Mouse (Mus musculus) stomach, embryonic 14.5 days (tissue): Measurements from ENCODE around the gene Dpf3. TPM values are rescaled to one million over a fixed set of nuclear protein-coding genes. Genes with fewer than 3 reads are reported as not detected.

Experiments used
- ATAC-seq: fragments of 200-750 bp; cut with Nextera tagmentation; 2 replicates; pipeline ENCODE4 v1.8.0; 2017; ENCODE audit warnings: low read depth, moderate TSS enrichment; ENCODE audit not compliant: insufficient number of reproducible peaks, insufficient read depth, low FRiP score
- H3K27ac ChIP-seq: fragments of 300-500 bp; sonication (generic); 2 replicates; pipeline ENCODE4 v1.5.1; 2014; ENCODE audit warnings: mild to moderate bottlenecking, low read length, moderate library complexity, mixed read lengths
- H3K27me3 ChIP-seq: fragments of 300-500 bp; sonication (generic); 2 replicates; pipeline ENCODE4 v1.6.1; 2014; ENCODE audit warnings: low read length, control low read depth, mixed read lengths; ENCODE audit not compliant: control insufficient read depth, insufficient read depth
- H3K36me3 ChIP-seq: fragments of 300-500 bp; sonication (generic); 2 replicates; pipeline ENCODE4 v1.6.1; 2014; ENCODE audit warnings: mild to moderate bottlenecking, control low read depth, low read length, moderate library complexity, mixed read lengths; ENCODE audit not compliant: control insufficient read depth, insufficient read depth
- H3K4me1 ChIP-seq: fragments of 300-500 bp; sonication (generic); 2 replicates; pipeline ENCODE4 v1.6.1; 2014; ENCODE audit warnings: low read length, control low read depth, mixed read lengths; ENCODE audit not compliant: control insufficient read depth, insufficient read depth
- H3K4me2 ChIP-seq: fragments of 300-500 bp; sonication (generic); replicated peaks from 2 replicates; pipeline ENCODE4 v1.6.1; 2014; ENCODE audit warnings: low read depth, low read length, control low read depth
- H3K4me3 ChIP-seq: fragments of 300-500 bp; sonication (generic); 2 replicates; pipeline ENCODE4 v1.5.1; 2014; ENCODE audit warnings: low read depth, low read length, control low read depth
- H3K9ac ChIP-seq: fragments of 300-500 bp; sonication (generic); replicated peaks from 2 replicates; pipeline ENCODE4 v1.6.1; 2014; ENCODE audit warnings: low read depth, mild to moderate bottlenecking, control low read depth, low read length, moderate library complexity, mixed read lengths
- H3K9me3 ChIP-seq: fragments of 300-500 bp; sonication (generic); 2 replicates; pipeline ENCODE4 v1.6.1; 2016; ENCODE audit warnings: low read depth, low read length, control low read depth; ENCODE audit not compliant: control insufficient read depth
- WGBS: fragments of 180-500 bp; shearing (Covaris S2); extraction: QIAGEN DNeasy Blood & Tissue Kit; methylation state at CpG from one replicate; pipeline ENCODE4 v1.1.7; 2014; 5-methylcytosine and 5-hydroxymethylcytosine counted together
- polyA plus RNA-seq: library from polyadenylated mRNA; unstranded; fragments of >200 nt; fragmentation: Nextera tagmentation; extraction: Ambion mirVana; gene quantifications from 2 replicates; pipeline ENCODE4 v1.2.1, GENCODE M21; 2014

Dpf3 gene
- polyA plus RNA-seq, 1 experiment from 2014 or later, result 4.1 TPM

DNA sequence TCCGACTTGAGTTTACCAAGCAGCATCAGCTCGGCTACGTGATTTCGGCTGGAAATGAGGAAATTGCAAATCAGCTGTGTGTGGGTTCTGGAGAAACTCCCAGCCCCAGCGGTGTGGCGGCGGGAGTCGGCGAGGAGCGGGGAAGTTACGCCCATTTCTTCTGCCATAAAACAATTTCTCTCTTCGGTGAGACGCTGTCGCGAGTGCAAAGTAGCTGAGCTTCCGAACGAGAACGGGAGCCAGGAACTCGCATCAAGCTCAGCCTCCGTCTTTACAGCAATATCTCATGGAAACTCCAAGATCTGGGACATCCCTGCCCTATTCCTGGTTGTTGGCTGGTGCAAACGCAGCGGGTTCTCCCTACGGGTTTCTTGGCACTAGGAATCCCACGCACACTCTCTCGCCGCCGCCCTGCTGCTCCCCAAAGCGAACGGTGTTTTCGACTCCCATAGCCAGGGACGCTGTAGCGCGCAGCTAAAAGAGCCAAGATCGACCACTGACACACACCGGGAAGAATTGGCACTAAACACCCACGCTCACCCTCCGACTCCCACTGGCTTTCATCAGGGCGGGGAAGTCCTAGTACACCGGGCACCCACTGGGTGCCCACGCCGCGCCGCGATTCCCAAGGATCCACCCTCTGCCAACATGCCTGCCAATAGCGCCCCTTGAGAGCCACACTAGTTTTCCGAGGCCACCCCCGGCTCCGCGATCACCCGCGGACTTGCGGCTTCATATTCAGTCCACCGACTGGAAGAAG, 1.4 kb downstream of the Dpf3 start:
- WGBS, result under 1% methylated on average over 53 of the region's 53 CpGs
- H3K36me3 ChIP-seq, result no peaks in the 10 kb centered on the region
- no peak for ATAC-seq
- peak overlapping the region; percentile 39; the same call in 1 of the 2 replicates for H3K9ac ChIP-seq
- no peak overlapping the region for H3K27ac ChIP-seq
- 0 out of 2 replicates have a peak, but pooled peaks cover 8% of the 10 kb centered on the region for H3K27me3 ChIP-seq
- no peaks in the 10 kb centered on the region for H3K9me3 ChIP-seq
- H3K4me3 ChIP-seq, result peak overlapping the region; percentile 51
- H3K4me1 ChIP-seq, result no peaks in the 10 kb centered on the region; the same call in 1 of the 2 replicates
- H3K4me2 ChIP-seq, result peak overlapping the region; percentile 99

DNA sequence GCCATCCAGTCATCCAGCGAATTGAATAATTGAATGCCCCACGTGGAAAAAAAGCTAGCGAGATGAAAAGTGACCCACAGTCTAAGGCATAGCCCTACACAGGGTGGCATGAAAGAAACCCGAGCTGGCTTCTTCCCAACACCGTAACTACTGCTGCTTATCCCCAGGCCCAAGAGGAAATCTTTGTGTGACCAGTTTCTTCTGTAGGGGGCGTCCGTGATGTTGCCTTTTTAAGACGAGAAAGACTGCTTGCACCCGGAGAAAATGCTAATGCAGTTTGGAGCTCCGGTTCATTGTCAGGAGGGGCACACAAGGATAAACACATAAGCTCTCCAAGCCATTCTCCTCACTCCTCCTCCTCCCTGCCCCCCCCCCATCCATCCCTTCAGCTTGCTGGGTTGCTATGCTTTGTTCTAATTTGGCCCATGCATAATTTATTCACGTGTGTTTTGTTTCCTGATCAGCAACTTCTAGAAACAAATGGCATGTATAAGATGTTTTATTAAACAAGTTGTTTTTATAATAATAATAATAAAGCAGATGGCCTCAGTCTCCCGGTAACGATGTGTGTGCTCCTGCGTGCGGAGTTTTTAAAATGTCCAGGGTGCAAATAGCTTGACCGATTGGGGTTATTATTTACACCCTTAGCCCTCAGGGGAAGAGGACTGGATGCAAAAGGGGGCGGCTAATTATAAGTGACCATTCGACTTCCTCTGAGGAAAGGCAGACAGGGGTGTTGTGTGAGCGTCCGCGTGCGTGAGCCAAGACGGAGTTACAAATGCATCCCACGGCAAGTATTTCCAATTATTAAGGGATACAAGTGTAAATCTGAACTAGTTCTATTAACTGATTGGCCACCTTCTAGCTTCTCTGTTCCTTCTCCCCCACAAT, 2.4 kb downstream of the Dpf3 start:
- Histone ChIP-seq H3K9ac (no peak overlapping the region; the same call in 1 of the 2 replicates), H3K9me3 (no peaks in the 10 kb centered on the region), H3K4me3 (peak overlapping the region; percentile 51), H3K4me1 (no peaks in the 10 kb centered on the region; the same call in 1 of the 2 replicates), H3K4me2 (peak overlapping the region; percentile 99), H3K27me3 (0 out of 2 replicates have a peak, but pooled peaks cover 8% of the 10 kb centered on the region), H3K27ac (no peak overlapping the region), H3K36me3 (no peaks in the 10 kb centered on the region)
- 2% methylated on average over 24 of the region's 24 CpGs for WGBS
- no peak for ATAC-seq

DNA sequence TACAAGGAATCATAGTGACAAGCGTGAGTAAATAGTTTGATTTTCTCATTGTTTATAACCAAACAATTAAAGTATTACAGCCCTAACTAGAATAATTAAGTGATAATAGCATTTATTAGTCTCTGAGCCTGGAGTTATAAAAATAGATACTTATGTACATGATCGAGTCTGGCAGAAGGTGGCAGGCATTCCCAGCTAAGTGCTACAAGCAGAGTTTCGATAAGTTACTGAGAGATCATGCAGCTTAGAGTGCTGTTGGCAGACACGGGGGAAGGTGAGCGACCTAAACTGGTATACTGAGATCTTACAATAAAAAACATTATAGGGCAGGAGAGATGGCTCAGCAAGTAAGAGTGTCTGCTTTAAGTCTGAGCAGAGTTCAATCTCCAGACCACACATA, 3.9 kb downstream of the Dpf3 start:
- 45% methylated on average over 5 of the region's 5 CpGs for WGBS
- H3K9me3 ChIP-seq, result no peaks in the 10 kb centered on the region

GRCm38 (mm10) chr12:83481439-83481838, 6.1 kb downstream of the Dpf3 start:
- WGBS, result 49% methylated on average over 4 of the region's 4 CpGs
- Histone ChIP-seq H3K36me3 (no peaks in the 10 kb centered on the region), H3K4me2 (no peak overlapping the region), H3K27me3 (0 out of 2 replicates have a peak, but pooled peaks cover 8% of the 10 kb centered on the region), H3K4me3 (no peak overlapping the region), H3K27ac (no peak overlapping the region), H3K9ac (no peak overlapping the region), H3K4me1 (no peaks in the 10 kb centered on the region), H3K9me3 (no peaks in the 10 kb centered on the region)
- ATAC-seq, result no peak

More for the DNA sequence above, 3.9 kb downstream of the Dpf3 start:
- Histone ChIP-seq H3K4me2 (no peak overlapping the region), H3K4me1 (no peaks in the 10 kb centered on the region; the same call in 1 of the 2 replicates), H3K27me3 (0 out of 2 replicates have a peak, but pooled peaks cover 8% of the 10 kb centered on the region), H3K27ac (no peak overlapping the region), H3K4me3 (no peak overlapping the region), H3K9ac (no peak overlapping the region), H3K36me3 (no peaks in the 10 kb centered on the region)
- no peak for ATAC-seq

DNA sequence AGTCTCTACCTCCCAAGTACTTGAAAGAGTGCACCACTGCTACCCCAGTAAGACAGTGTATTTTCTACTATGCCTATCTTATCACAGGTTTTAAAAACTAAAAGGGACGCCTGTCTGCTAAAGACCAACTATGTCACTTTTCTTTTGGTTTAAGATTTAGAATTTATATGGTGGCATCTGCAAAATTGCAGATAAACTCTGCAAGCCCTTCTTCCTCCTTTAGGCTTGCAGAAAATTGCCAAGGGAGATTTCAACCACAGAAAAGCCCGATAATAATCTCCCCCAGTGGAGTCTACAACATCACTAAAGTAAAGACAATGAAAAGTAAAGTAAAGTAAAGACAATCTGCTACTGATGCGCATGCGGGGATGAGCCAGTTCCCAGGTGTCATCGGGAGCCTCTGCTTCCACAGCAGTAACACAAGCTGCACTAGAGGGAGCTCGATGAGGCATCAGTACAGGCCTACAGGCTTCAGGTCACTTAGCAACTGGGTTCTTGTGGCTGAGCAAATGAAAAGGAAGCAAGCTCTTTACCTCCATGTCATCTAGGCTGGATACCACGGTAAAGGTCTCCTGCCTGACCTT, 7.6 kb downstream of the Dpf3 start:
- ATAC-seq, result no peak
- WGBS, result 74% methylated on average over 7 of the region's 7 CpGs
- H3K36me3 ChIP-seq, result no peaks in the 10 kb centered on the region
- no peak overlapping the region for H3K27ac ChIP-seq
- no peaks in the 10 kb centered on the region for H3K9me3 ChIP-seq
- 0 out of 2 replicates have a peak, but pooled peaks cover 7% of the 10 kb centered on the region for H3K27me3 ChIP-seq
- H3K4me3 ChIP-seq, result no peak overlapping the region
- H3K4me1 ChIP-seq, result no peaks in the 10 kb centered on the region
- H3K4me2 ChIP-seq, result no peak overlapping the region
- no peak overlapping the region for H3K9ac ChIP-seq

DNA sequence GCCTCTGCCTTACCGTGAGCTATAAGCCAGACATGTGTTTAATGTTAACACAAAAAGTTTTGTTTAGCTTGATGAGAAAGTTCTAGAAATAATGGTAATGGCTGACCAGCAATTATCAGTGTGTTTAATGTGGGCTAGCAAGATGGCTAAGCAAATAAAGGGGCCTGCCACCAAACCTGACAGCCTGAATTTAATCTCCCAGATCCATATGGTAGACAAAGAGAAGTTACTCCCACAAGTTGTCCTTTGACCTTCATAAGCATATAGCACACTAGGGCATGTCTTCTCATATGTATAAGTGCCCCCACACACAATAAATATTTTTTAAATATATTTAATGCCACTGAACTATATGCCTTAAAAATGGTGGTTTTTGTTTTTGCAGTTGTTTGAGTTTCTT, 8.4 kb downstream of the Dpf3 start:
- H3K9me3 ChIP-seq, result no peaks in the 10 kb centered on the region
- H3K27ac ChIP-seq, result no peak overlapping the region
- no peaks in the 10 kb centered on the region for H3K4me1 ChIP-seq
- no peak overlapping the region for H3K9ac ChIP-seq
- H3K4me2 ChIP-seq, result no peak overlapping the region
- no peaks in the 10 kb centered on the region for H3K36me3 ChIP-seq
- H3K4me3 ChIP-seq, result no peak overlapping the region
- H3K27me3 ChIP-seq, result no peaks in the 10 kb centered on the region
- 31% methylated on average over 1 of the region's 1 CpGs for WGBS
- ATAC-seq, result no peak

DNA sequence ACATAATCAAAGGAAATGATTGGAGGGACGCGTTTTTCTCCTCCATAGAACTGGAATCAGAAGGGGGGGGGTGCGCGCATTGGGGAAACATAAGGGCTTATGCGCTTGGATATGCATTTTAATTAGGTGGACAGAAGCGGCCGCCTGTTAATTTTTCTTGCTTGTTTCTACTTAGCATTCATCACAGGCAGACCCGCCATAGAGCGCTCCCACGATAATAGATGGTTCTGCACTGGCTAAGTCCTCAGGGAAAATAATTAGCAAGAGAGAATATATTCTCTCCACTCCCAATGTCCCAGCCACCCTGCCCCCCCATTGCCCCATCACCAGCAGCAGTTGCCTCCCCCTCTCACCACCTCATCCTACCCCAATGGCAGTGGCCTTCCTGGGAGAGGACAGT, 11.2 kb downstream of the Dpf3 start:
- H3K36me3 ChIP-seq, result no peaks in the 10 kb centered on the region
- H3K4me1 ChIP-seq, result no peaks in the 10 kb centered on the region
- no peak overlapping the region for H3K4me2 ChIP-seq
- 87% methylated on average over 10 of the region's 10 CpGs for WGBS
- ATAC-seq, result no peak
- no peak overlapping the region for H3K9ac ChIP-seq
- no peaks in the 10 kb centered on the region for H3K9me3 ChIP-seq
- no peak overlapping the region for H3K4me3 ChIP-seq
- no peak overlapping the region for H3K27ac ChIP-seq
- no peaks in the 10 kb centered on the region for H3K27me3 ChIP-seq

DNA sequence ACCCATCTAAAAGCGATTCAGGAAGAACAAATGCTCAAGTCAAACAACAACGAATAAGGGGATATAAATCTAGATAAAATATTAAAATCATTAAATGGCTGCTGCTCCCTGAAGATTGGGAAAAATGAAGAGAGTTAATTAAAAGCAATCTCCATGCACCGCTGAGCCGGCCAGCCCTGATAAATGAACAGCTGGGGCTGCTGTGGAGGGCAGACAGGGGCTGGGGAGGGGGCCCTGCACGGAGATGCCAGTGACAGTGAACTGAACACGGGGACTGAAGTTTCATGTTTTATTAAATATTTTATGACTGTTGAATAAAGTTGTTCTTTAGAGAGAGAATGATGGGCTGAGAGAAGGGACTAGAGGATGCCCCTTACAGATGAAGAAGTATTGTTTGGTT, 12.1 kb downstream of the Dpf3 start:
- H3K9ac ChIP-seq, result no peak overlapping the region
- ATAC-seq, result no peak
- WGBS, result 23% methylated on average over 6 of the region's 6 CpGs
- H3K4me1 ChIP-seq, result no peaks in the 10 kb centered on the region
- H3K36me3 ChIP-seq, result no peaks in the 10 kb centered on the region
- no peak overlapping the region for H3K27ac ChIP-seq
- H3K27me3 ChIP-seq, result no peaks in the 10 kb centered on the region
- no peaks in the 10 kb centered on the region for H3K9me3 ChIP-seq
- no peak overlapping the region for H3K4me3 ChIP-seq
- no peak overlapping the region for H3K4me2 ChIP-seq
